Mouse (Mus musculus) megakaryocyte, embryonic 14.5 days (primary cell): ENCODE data around the gene Erbb4. TPM values are rescaled to one million over a fixed set of nuclear protein-coding genes. Genes with fewer than 3 reads are reported as not detected.
"Not testable (repeated sequence)": the region's sequence is repeated elsewhere in the genome, so short reads cannot be mapped to it uniquely, and the experiment has no call there.

Source experiments
- H3K27me3 ChIP-seq: replicated peaks from 2 replicates; pipeline ENCODE3; 2012; ENCODE audit warnings: inconsistent platforms
- H3K36me3 ChIP-seq: replicated peaks from 2 replicates; pipeline ENCODE3; 2012; ENCODE audit warnings: low read length, inconsistent platforms, mixed read lengths
- H3K4me1 ChIP-seq: 2 replicates; pipeline ENCODE4 v1.6.1; 2012; ENCODE audit warnings: inconsistent platforms
- H3K4me3 ChIP-seq: replicated peaks from 2 replicates; pipeline ENCODE3; 2012; ENCODE audit warnings: moderate library complexity, mild to moderate bottlenecking, inconsistent platforms
- H3K9me3 ChIP-seq: 2 replicates; pipeline ENCODE4 v1.6.1; 2012; ENCODE audit warnings: inconsistent platforms
- FLI1 ChIP-seq: IDR thresholded peaks from 2 replicates; pipeline ENCODE4 v1.6.1; 2012; ENCODE audit warnings: low read length, inconsistent platforms, mixed read lengths
- GATA1 ChIP-seq: IDR thresholded peaks from 3 replicates; pipeline ENCODE4 v1.6.1; 2012; ENCODE audit warnings: mixed read lengths, low read length, inconsistent platforms, borderline replicate concordance
- polyA plus RNA-seq: library from polyadenylated mRNA; stranded (reverse); fragments of >175 nt; gene quantifications from 2 replicates; pipeline ENCODE4 v1.2.3, GENCODE M21; 2012; ENCODE audit warnings: low replicate concordance; ENCODE audit not compliant: insufficient read depth

Gene Erbb4
- polyA plus RNA-seq, 1 experiment = not detected

- no peaks in the 10 kb centered on the region for H3K36me3 ChIP-seq
- H3K9me3 ChIP-seq = no peaks in the 10 kb centered on the region
- H3K4me3 ChIP-seq = no peak overlapping the region
- no peaks in the 10 kb centered on the region for H3K4me1 ChIP-seq
- no peaks in the 10 kb centered on the region for H3K27me3 ChIP-seq
- no peak for TF ChIP-seq GATA1
- TF ChIP-seq FLI1 = no peak
Observed at GRCm38 (mm10) chr1:68787409-68788015, 320.3 kb downstream of the Erbb4 start.

GRCm38 (mm10) chr1:68780653-68781052 lies 327.2 kb downstream of the Erbb4 start:
- Histone ChIP-seq H3K27me3 (no peaks in the 10 kb centered on the region), H3K4me1 (no peaks in the 10 kb centered on the region), H3K36me3 (no peaks in the 10 kb centered on the region), H3K4me3 (no peak overlapping the region), H3K9me3 (no peaks in the 10 kb centered on the region)
- TF ChIP-seq FLI1 (no peak), GATA1 (no peak)

GRCm38 (mm10) chr1:68780032-68780431 lies 327.8 kb downstream of the Erbb4 start:
- no peak overlapping the region for H3K4me3 ChIP-seq
- no peaks in the 10 kb centered on the region for H3K4me1 ChIP-seq
- H3K27me3 ChIP-seq = no peaks in the 10 kb centered on the region
- H3K9me3 ChIP-seq = no peaks in the 10 kb centered on the region
- no peaks in the 10 kb centered on the region for H3K36me3 ChIP-seq
- TF ChIP-seq GATA1 = no peak
- TF ChIP-seq FLI1 = no peak

- H3K27me3 ChIP-seq, H3K9me3 ChIP-seq: not testable (repeated sequence)
Observed at GRCm38 (mm10) chr1:68766095-68766494, 341.8 kb downstream of the Erbb4 start.

GRCm38 (mm10) chr1:68762456-68762855 lies 345.4 kb downstream of the Erbb4 start:
- Histone ChIP-seq H3K36me3 (no peaks in the 10 kb centered on the region), H3K4me3 (no peak overlapping the region), H3K9me3 (no peaks in the 10 kb centered on the region), H3K27me3 (no peaks in the 10 kb centered on the region), H3K4me1 (no peaks in the 10 kb centered on the region)
- TF ChIP-seq GATA1 (no peak), FLI1 (no peak)

More at GRCm38 (mm10) chr1:68766095-68766494, 341.8 kb downstream of the Erbb4 start:
- H3K4me1 ChIP-seq, H3K36me3 ChIP-seq, H3K4me3 ChIP-seq: not testable (repeated sequence)

- Histone ChIP-seq H3K9me3 (no peaks in the 10 kb centered on the region), H3K4me3 (no peak overlapping the region), H3K27me3 (no peaks in the 10 kb centered on the region), H3K4me1 (no peaks in the 10 kb centered on the region), H3K36me3 (no peaks in the 10 kb centered on the region)
- TF ChIP-seq GATA1 (no peak), FLI1 (no peak)
Observed at GRCm38 (mm10) chr1:68748976-68749375, 358.9 kb downstream of the Erbb4 start.

- Histone ChIP-seq H3K4me3 (no peak overlapping the region), H3K36me3 (no peaks in the 10 kb centered on the region), H3K27me3 (no peaks in the 10 kb centered on the region), H3K9me3 (no peaks in the 10 kb centered on the region), H3K4me1 (no peaks in the 10 kb centered on the region)
- no peak for TF ChIP-seq FLI1
- TF ChIP-seq GATA1 = no peak
Observed at GRCm38 (mm10) chr1:68681478-68681877, 426.4 kb downstream of the Erbb4 start.

- Histone ChIP-seq H3K4me1 (no peaks in the 10 kb centered on the region), H3K27me3 (no peaks in the 10 kb centered on the region), H3K36me3 (no peaks in the 10 kb centered on the region), H3K4me3 (no peak overlapping the region), H3K9me3 (no peaks in the 10 kb centered on the region)
- no peak for TF ChIP-seq GATA1
- no peak for TF ChIP-seq FLI1
Observed at GRCm38 (mm10) chr1:68674667-68675066, 433.2 kb downstream of the Erbb4 start.

- H3K4me3 ChIP-seq = no peak overlapping the region
- no peaks in the 10 kb centered on the region for H3K9me3 ChIP-seq
- no peaks in the 10 kb centered on the region for H3K27me3 ChIP-seq
- no peaks in the 10 kb centered on the region for H3K36me3 ChIP-seq
- TF ChIP-seq FLI1 = no peak
- no peak for TF ChIP-seq GATA1
- no peaks in the 10 kb centered on the region for H3K4me1 ChIP-seq
Observed at GRCm38 (mm10) chr1:68666831-68667601, 440.8 kb downstream of the Erbb4 start.

GRCm38 (mm10) chr1:68590475-68590874 lies 517.4 kb downstream of the Erbb4 start:
- H3K27me3 ChIP-seq = no peaks in the 10 kb centered on the region
- no peaks in the 10 kb centered on the region for H3K36me3 ChIP-seq
- H3K4me3 ChIP-seq = no peak overlapping the region
- H3K4me1 ChIP-seq = no peaks in the 10 kb centered on the region
- TF ChIP-seq GATA1 (no peak), FLI1 (no peak)
- no peaks in the 10 kb centered on the region for H3K9me3 ChIP-seq
